In genomic region chr2:155583927-155584530, GRCm38 (mm10) we compare ENCODE assay signal across 8 mouse cellular contexts. TPM values are rescaled to one million over a fixed set of nuclear protein-coding genes. Genes with fewer than 3 reads are reported as not detected.
DNase-seq lines count a peak whose midpoint lies in the region; ATAC-seq and TF ChIP-seq lines count a peak whose summit lies in the region.

No protein-coding gene starts in this region.

- H3K4me1 ChIP-seq in forebrain, embryonic 10.5 days: peaks cover 12% of the 10 kb centered on the region
- no peaks in the 10 kb centered on the region for H3K4me1 ChIP-seq in forebrain, embryonic 16.5 days (replicated peaks; ENCODE audit: control insufficient read depth, insufficient read depth, low read length)
- H3K4me1 ChIP-seq in bone marrow, adult 2 months (ENCODE audit: control insufficient read depth, insufficient read depth, low read length): no peaks in the 10 kb centered on the region
- peaks cover 12% of the 10 kb centered on the region for H3K4me1 ChIP-seq in liver, embryonic 12.5 days

- H3K4me3 ChIP-seq in forebrain, embryonic 10.5 days: no peak overlapping the region
- no peak overlapping the region for H3K4me3 ChIP-seq in forebrain, embryonic 16.5 days (replicated peaks; ENCODE audit: low read length)
- no peak overlapping the region for H3K4me3 ChIP-seq in C2C12 (ENCODE audit: insufficient read depth, poor library complexity, severe bottlenecking)
- no peak overlapping the region for H3K4me3 ChIP-seq in bone marrow, adult 2 months (replicated peaks; ENCODE audit: control insufficient read depth, low read depth, low read length)
- no peak overlapping the region for H3K4me3 ChIP-seq in liver, embryonic 12.5 days

- no peaks in the 10 kb centered on the region for H3K36me3 ChIP-seq in forebrain, embryonic 10.5 days (replicated peaks)
- H3K36me3 ChIP-seq in forebrain, embryonic 16.5 days (ENCODE audit: control insufficient read depth, insufficient read depth): no peaks in the 10 kb centered on the region
- peaks cover 5% of the 10 kb centered on the region for H3K36me3 ChIP-seq in C2C12 (ENCODE audit: control insufficient read depth, insufficient read depth)
- peaks cover 55% of the 10 kb centered on the region for H3K36me3 ChIP-seq in liver, embryonic 12.5 days

- H3K9me3 ChIP-seq in forebrain, embryonic 10.5 days: no peaks in the 10 kb centered on the region
- H3K9me3 ChIP-seq in forebrain, embryonic 16.5 days (ENCODE audit: control insufficient read depth, low read length): no peaks in the 10 kb centered on the region
- H3K9me3 ChIP-seq in liver, embryonic 12.5 days (replicated peaks): no peaks in the 10 kb centered on the region

- no peak overlapping the region for H3K27ac ChIP-seq in forebrain, embryonic 10.5 days
- H3K27ac ChIP-seq in forebrain, embryonic 16.5 days (ENCODE audit: low read length): no peak overlapping the region
- no peak overlapping the region for H3K27ac ChIP-seq in bone marrow, adult 2 months (ENCODE audit: control insufficient read depth, insufficient read depth, low read depth, low read length, poor library complexity)
- H3K27ac ChIP-seq in liver, embryonic 12.5 days: no peak overlapping the region

- H3K79me3 ChIP-seq in C2C12 (ENCODE audit: low read depth): no peaks in the 10 kb centered on the region

- WGBS in forebrain, embryonic 10.5 days: 47% methylated on average over 5 of the region's 5 CpGs
- 43% methylated on average over 5 of the region's 5 CpGs for WGBS in forebrain, embryonic 16.5 days
- 49% methylated on average over 5 of the region's 5 CpGs for WGBS in bone marrow, adult 2 months
- WGBS in liver, embryonic 12.5 days (ENCODE audit: insufficient replicate concordance): 51% methylated on average over 5 of the region's 5 CpGs

- H3K4me2 ChIP-seq in forebrain, embryonic 16.5 days (ENCODE audit: low read length): no peak overlapping the region
- no peak overlapping the region for H3K4me2 ChIP-seq in liver, embryonic 12.5 days

- no peak for TF ChIP-seq POLR2A in bone marrow, adult 2 months (IDR thresholded peaks at IDR 0.05; ENCODE audit: borderline replicate concordance, control insufficient read depth, low read depth, low read length)

- DNase-seq in forebrain, embryonic 10.5 days (ENCODE audit: extremely low spot score, low spot score): peak; percentile 41
- peak; percentile 50 for DNase-seq in fibroblast of lung, adult 2 months (ENCODE audit: low read depth)
- DNase-seq in kidney, adult 8-10 months: peak; percentile 66 to 85
- peak; percentile 87 for DNase-seq in retina, embryonic 14.5 days (ENCODE audit: low spot score)

- H3K79me2 ChIP-seq in C2C12 (ENCODE audit: control insufficient read depth, insufficient read depth): no peaks in the 10 kb centered on the region

- H3ac ChIP-seq in C2C12 (ENCODE audit: control insufficient read depth, insufficient read length, low read depth): no peak overlapping the region

- peak; percentile 73 for TF ChIP-seq CTCF in C2C12 (IDR thresholded peaks at IDR 0.05; ENCODE audit: control insufficient read depth, insufficient read depth, insufficient read length)
- peak; percentile 83 for TF ChIP-seq CTCF in bone marrow, adult 2 months (IDR thresholded peaks at IDR 0.05; ENCODE audit: control insufficient read depth, insufficient read depth, low read length)

- no peak overlapping the region for H3K9ac ChIP-seq in forebrain, embryonic 16.5 days (replicated peaks; ENCODE audit: low read depth, low read length)
- H3K9ac ChIP-seq in liver, embryonic 12.5 days: no peak overlapping the region

- no peaks in the 10 kb centered on the region for H3K27me3 ChIP-seq in forebrain, embryonic 10.5 days (ENCODE audit: poor library complexity, severe bottlenecking)
- H3K27me3 ChIP-seq in forebrain, embryonic 16.5 days (replicated peaks; ENCODE audit: control insufficient read depth, insufficient read depth, low read length): no peaks in the 10 kb centered on the region
- H3K27me3 ChIP-seq in C2C12 (ENCODE audit: control insufficient read depth, insufficient read depth, insufficient read length): no peaks in the 10 kb centered on the region
- H3K27me3 ChIP-seq in liver, embryonic 12.5 days (replicated peaks): no peaks in the 10 kb centered on the region

- no peak; the same call in 1 of the 2 replicates for ATAC-seq in forebrain, embryonic 16.5 days
- ATAC-seq in liver, embryonic 12.5 days: peak; percentile 33; the same call in 1 of the 2 replicates

TF ChIP-seq in C2C12, 6 proteins besides CTCF, POLR2A, EP300 and RAD21:
- TF ChIP-seq MAX (IDR thresholded peaks at IDR 0.05) (no peak), MYOD1 (IDR thresholded peaks at IDR 0.05; ENCODE audit: control insufficient read depth, insufficient read length, low read depth) (no peak), USF1 (IDR thresholded peaks at IDR 0.05; ENCODE audit: low read depth) (no peak), FOSL1 (IDR thresholded peaks at IDR 0.05; ENCODE audit: insufficient read depth, low read length, poor library complexity, severe bottlenecking) (no peak), CEBPB (IDR thresholded peaks at IDR 0.05; ENCODE audit: low read depth) (no peak), MYOG (IDR thresholded peaks at IDR 0.05; ENCODE audit: control insufficient read depth, extremely low read depth, insufficient read length) (no peak)

RNA-seq across cellular contexts. Expression of gene Gss, which starts 8.6 kb away (rescaled TPM):
- polyA plus RNA-seq in forebrain, embryonic 10.5 days (2016; fragmentation: Nextera tagmentation; extraction: Ambion mirVana): 22.6 and 24.2 TPM in 2 replicates
- 14.1 and 15.0 TPM in 2 replicates for polyA plus RNA-seq in forebrain, embryonic 16.5 days (2015; fragmentation: Nextera tagmentation; extraction: Ambion mirVana)
- 39.4 TPM for polyA plus RNA-seq in C2C12 (2012; fragmentation: generic; extraction: Trizol)
- 7.3 and 8.5 TPM in 2 replicates for polyA plus RNA-seq in bone marrow, adult 2 months (2011; ENCODE audit: insufficient read depth, insufficient read length, low replicate concordance, missing spikeins)
- polyA plus RNA-seq in liver, embryonic 12.5 days (2016; fragmentation: Nextera tagmentation; extraction: Ambion mirVana): 64.0 and 64.1 TPM in 2 replicates

RNA-seq across cellular contexts. Expression of gene Myh7b, which starts 27.0 kb away (rescaled TPM):
- polyA plus RNA-seq in forebrain, embryonic 10.5 days (2016; fragmentation: Nextera tagmentation; extraction: Ambion mirVana): 0.67 and 0.73 TPM in 2 replicates
- polyA plus RNA-seq in forebrain, embryonic 16.5 days (2015; fragmentation: Nextera tagmentation; extraction: Ambion mirVana): 0.62 and 0.63 TPM in 2 replicates
- polyA plus RNA-seq in C2C12 (2012; fragmentation: generic; extraction: Trizol): 0.09 TPM
- not detected in 2 replicates for polyA plus RNA-seq in bone marrow, adult 2 months (2011; ENCODE audit: insufficient read depth, insufficient read length, low replicate concordance, missing spikeins)
- polyA plus RNA-seq in liver, embryonic 12.5 days (2016; fragmentation: Nextera tagmentation; extraction: Ambion mirVana): 6.0 TPM in 2 replicates
